In the genomic region with DNA sequence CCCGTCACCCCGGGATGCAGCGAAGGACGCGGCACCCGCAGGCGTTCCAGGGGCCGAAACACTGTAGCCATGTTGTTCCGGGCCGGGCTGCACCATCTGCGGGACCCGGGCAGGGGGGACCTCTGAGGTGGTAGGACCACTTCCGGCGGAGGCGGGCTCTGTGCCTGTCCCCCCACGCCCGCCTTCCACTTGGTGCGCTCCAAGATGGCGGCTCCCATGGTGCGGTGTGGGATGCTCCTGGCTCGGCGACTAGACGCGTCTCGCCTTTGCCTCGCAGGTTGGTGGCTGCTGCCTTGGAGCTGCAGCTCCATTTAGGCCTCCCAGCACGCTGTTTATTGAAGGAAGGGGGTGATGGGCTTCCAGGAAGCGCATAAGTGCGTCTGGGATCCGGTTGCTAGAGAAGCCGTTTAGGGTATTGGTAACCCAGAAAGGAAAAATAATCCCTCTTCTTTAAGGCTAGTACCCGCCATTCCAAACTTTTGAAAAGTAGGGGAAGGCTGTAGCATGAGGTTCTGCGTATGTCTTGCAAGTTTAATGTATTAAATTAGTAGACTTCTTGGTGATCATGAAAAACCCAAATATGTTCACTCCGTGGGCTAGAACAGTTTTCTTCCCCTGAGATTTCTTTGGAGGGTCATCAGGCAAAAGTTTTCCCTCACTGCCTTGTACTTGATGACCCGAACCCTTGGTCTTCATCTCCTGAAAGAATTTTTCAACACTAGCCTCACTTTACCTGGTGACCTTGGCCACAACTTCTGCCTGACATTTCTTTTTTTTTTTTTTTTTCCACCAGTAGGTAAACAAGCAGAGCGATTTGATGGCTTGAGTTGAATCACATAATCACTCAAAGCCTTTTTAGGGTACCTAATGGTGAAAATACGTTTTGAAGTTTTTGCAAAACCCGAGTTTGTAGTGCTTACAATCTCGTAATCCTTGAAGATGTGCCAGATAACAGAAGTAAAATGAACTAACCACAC, we compare ENCODE assay signal across 8 mouse cellular contexts. TPM values are rescaled to one million over a fixed set of nuclear protein-coding genes. Genes with fewer than 3 reads are reported as not detected.
DNase-seq lines count a peak whose midpoint lies in the region; ATAC-seq and TF ChIP-seq lines count a peak whose summit lies in the region.

A gene (minus strand): TSS at position 107 of the 977 bp plus-strand sequence.
A gene (plus strand): TSS at position 188 of the 977 bp plus-strand sequence.

- TF ChIP-seq CTCF in bone marrow macrophage, adult 2 months (IDR thresholded peaks at IDR 0.05; ENCODE audit: low read depth, low read length), result no peak
- no peak for TF ChIP-seq CTCF in embryonic fibroblast, embryonic 13.5 days (IDR thresholded peaks at IDR 0.05; ENCODE audit: borderline replicate concordance, insufficient read depth, low read length)

- WGBS in kidney, embryonic 14.5 days, result 3% methylated on average over 39 of the region's 39 CpGs
- 3% methylated on average over 38 of the region's 39 CpGs for WGBS in limb, embryonic 15.5 days

- DNase-seq in A20 (ENCODE audit: low read depth, low spot score), result peak; percentile 97
- peak; percentile 97 for DNase-seq in heart, adult 9 months (ENCODE audit: low spot score in 2 of 2)
- peak; percentile 91 for DNase-seq in monocyte, adult 2 months (ENCODE audit: low read depth in 1 of 2, low spot score in 2 of 2)
- peak; percentile 95 to 96 for DNase-seq in spleen, postnatal 36 days (ENCODE audit: low spot score in 2 of 2)

- H3K27ac ChIP-seq in bone marrow macrophage, adult 2 months (ENCODE audit: insufficient read depth, low read depth, low read length), result peak within 1 kb of the TSS; percentile 68
- peak within 1 kb of the TSS; percentile 47 for H3K27ac ChIP-seq in embryonic fibroblast, embryonic 13.5 days (ENCODE audit: insufficient read depth, low read length)
- peak within 1 kb of the TSS; percentile 81 for H3K27ac ChIP-seq in kidney, embryonic 14.5 days (ENCODE audit: low read depth, low read length)
- peak within 1 kb of the TSS; percentile 94 for H3K27ac ChIP-seq in limb, embryonic 15.5 days

- H3K9ac ChIP-seq in kidney, embryonic 14.5 days (ENCODE audit: low read depth, low read length), result peak within 1 kb of the TSS; percentile 85
- peak within 1 kb of the TSS; percentile 81 for H3K9ac ChIP-seq in limb, embryonic 15.5 days

- H3K36me3 ChIP-seq in kidney, embryonic 14.5 days (ENCODE audit: control insufficient read depth, insufficient read depth, low read length), result peaks cover 30% of the 10 kb centered on the region
- peaks cover 40% of the 10 kb centered on the region for H3K36me3 ChIP-seq in limb, embryonic 15.5 days

- H3K4me3 ChIP-seq in bone marrow macrophage, adult 2 months (ENCODE audit: insufficient read depth, low read length), result peak within 1 kb of the TSS; percentile 92
- peak within 1 kb of the TSS; percentile 92 for H3K4me3 ChIP-seq in embryonic fibroblast, embryonic 13.5 days (ENCODE audit: insufficient read depth, low read length)
- H3K4me3 ChIP-seq in kidney, embryonic 14.5 days (ENCODE audit: low read length), result peak within 1 kb of the TSS; percentile 94
- peak within 1 kb of the TSS; percentile 77 for H3K4me3 ChIP-seq in limb, embryonic 15.5 days

- H3K4me2 ChIP-seq in kidney, embryonic 14.5 days (replicated peaks; ENCODE audit: low read depth, low read length), result peak within 1 kb of the TSS; percentile 74
- H3K4me2 ChIP-seq in limb, embryonic 15.5 days, result peak within 1 kb of the TSS; percentile 65

- no peaks in the 10 kb centered on the region for H3K9me3 ChIP-seq in kidney, embryonic 14.5 days (ENCODE audit: control insufficient read depth, low read length)
- no peaks in the 10 kb centered on the region for H3K9me3 ChIP-seq in limb, embryonic 15.5 days

- H3K27me3 ChIP-seq in kidney, embryonic 14.5 days (ENCODE audit: control insufficient read depth, insufficient read depth, low read length), result no peaks in the 10 kb centered on the region
- no peaks in the 10 kb centered on the region for H3K27me3 ChIP-seq in limb, embryonic 15.5 days

- H3K4me1 ChIP-seq in bone marrow macrophage, adult 2 months (ENCODE audit: control insufficient read depth, insufficient read depth, low read length), result peaks cover 10% of the 10 kb centered on the region
- no peaks in the 10 kb centered on the region for H3K4me1 ChIP-seq in embryonic fibroblast, embryonic 13.5 days (ENCODE audit: control insufficient read depth, insufficient read depth, low read length)
- H3K4me1 ChIP-seq in kidney, embryonic 14.5 days (ENCODE audit: control insufficient read depth, insufficient read depth, low read length), result peaks cover 12% of the 10 kb centered on the region; the same call in 1 of the 2 replicates
- H3K4me1 ChIP-seq in limb, embryonic 15.5 days, result peaks cover 14% of the 10 kb centered on the region

- peak; percentile 99 for ATAC-seq in kidney, embryonic 14.5 days (ENCODE audit: low FRiP score, low TSS enrichment)
- peak; percentile 98 for ATAC-seq in limb, embryonic 15.5 days (ENCODE audit: insufficient number of reproducible peaks, low FRiP score, low TSS enrichment, low read depth)

- no peak for TF ChIP-seq POLR2A in bone marrow macrophage, adult 2 months (IDR thresholded peaks at IDR 0.05; ENCODE audit: borderline replicate concordance, low read depth, low read length)
- TF ChIP-seq POLR2A in embryonic fibroblast, embryonic 13.5 days (IDR thresholded peaks at IDR 0.05; ENCODE audit: low read depth, low read length), result peak; percentile 80

RNA-seq across cellular contexts. Expression of the first gene that starts in this region (rescaled TPM):
- 21.5 and 27.3 TPM in 2 replicates for polyA plus RNA-seq in bone marrow macrophage, adult 2 months (2012; ENCODE audit: insufficient read depth, insufficient read length, missing spikeins)
- polyA plus RNA-seq in embryonic fibroblast, embryonic 13.5 days (2011; ENCODE audit: insufficient read length, low read depth, missing spikeins), result 19.7 and 23.2 TPM in 2 replicates
- polyA plus RNA-seq in kidney, embryonic 14.5 days (2014; fragmentation: Nextera tagmentation; extraction: Ambion mirVana), result 57.5 and 59.1 TPM in 2 replicates
- 40.3 and 41.7 TPM in 2 replicates for polyA plus RNA-seq in limb, embryonic 15.5 days (2015; fragmentation: Nextera tagmentation; extraction: Ambion mirVana)

RNA-seq across cellular contexts. Expression of the second gene that starts in this region (rescaled TPM):
- 10.3 and 11.0 TPM in 2 replicates for polyA plus RNA-seq in bone marrow macrophage, adult 2 months (2012; ENCODE audit: insufficient read depth, insufficient read length, missing spikeins)
- polyA plus RNA-seq in embryonic fibroblast, embryonic 13.5 days (2011; ENCODE audit: insufficient read length, low read depth, missing spikeins), result 20.8 and 26.1 TPM in 2 replicates
- polyA plus RNA-seq in kidney, embryonic 14.5 days (2014; fragmentation: Nextera tagmentation; extraction: Ambion mirVana), result 53.6 and 70.3 TPM in 2 replicates
- polyA plus RNA-seq in limb, embryonic 15.5 days (2015; fragmentation: Nextera tagmentation; extraction: Ambion mirVana), result 50.2 and 52.0 TPM in 2 replicates

Comparison
In these comparisons a context has a peak if more than half of its experiments do, and no peak if none do; other contexts are left out.
1. Peak in every context shown above with its lines: DNase-seq, ATAC-seq, H3K4me3 ChIP-seq and H3K27ac ChIP-seq.